Mouse (Mus musculus) forebrain, postnatal 0 days (tissue): ENCODE data around the gene Gm9821. TPM values are rescaled to one million over a fixed set of nuclear protein-coding genes. Genes with fewer than 3 reads are reported as not detected.

Experiments
- ATAC-seq: fragments of 200-750 bp; cut with Nextera tagmentation; 2 replicates; pipeline ENCODE4 v1.8.0; 2017; ENCODE audit warnings: mild to moderate bottlenecking, moderate library complexity
- DNase-seq: peaks from one replicate; pipeline ENCODE4 v3.0.0-alpha.2; 2015
- H3K27ac ChIP-seq: fragments of 300-500 bp; sonication (generic); 2 replicates; pipeline ENCODE4 v1.5.1; 2014; ENCODE audit warnings: low read depth, mild to moderate bottlenecking, antibody characterized with exemption, low read length, moderate library complexity, mixed read lengths
- H3K27me3 ChIP-seq: fragments of 300-500 bp; sonication (generic); 2 replicates; pipeline ENCODE4 v1.6.1; 2014; ENCODE audit warnings: mild to moderate bottlenecking, low read length, mixed read lengths; ENCODE audit not compliant: insufficient read depth
- H3K36me3 ChIP-seq: fragments of 300-500 bp; sonication (generic); 2 replicates; pipeline ENCODE4 v1.6.1; 2014; ENCODE audit warnings: mild to moderate bottlenecking, moderate library complexity; ENCODE audit not compliant: insufficient read depth
- H3K4me1 ChIP-seq: fragments of 300-500 bp; sonication (generic); 2 replicates; pipeline ENCODE4 v1.6.1; 2014; ENCODE audit warnings: antibody characterized with exemption; ENCODE audit not compliant: insufficient read depth
- H3K4me2 ChIP-seq: fragments of 300-500 bp; sonication (generic); 2 replicates; pipeline ENCODE4 v1.6.1; 2014; ENCODE audit warnings: low read depth, mild to moderate bottlenecking, moderate library complexity
- H3K4me3 ChIP-seq: fragments of 300-500 bp; sonication (generic); 2 replicates; pipeline ENCODE4 v1.5.1; 2014; ENCODE audit warnings: low read depth, low read length, mixed read lengths
- H3K9ac ChIP-seq: fragments of 300-500 bp; sonication (generic); 2 replicates; pipeline ENCODE4 v1.6.1; 2014; ENCODE audit warnings: mild to moderate bottlenecking
- H3K9me3 ChIP-seq: fragments of 300-500 bp; sonication (generic); 2 replicates; pipeline ENCODE4 v1.6.1; 2016; ENCODE audit warnings: low read length
- CTCF ChIP-seq: sonication (generic); IDR thresholded peaks from 2 replicates; pipeline ENCODE4 v1.5.1; 2016; ENCODE audit warnings: antibody characterized with exemption, control low read depth, low read depth
- WGBS: fragments of 180-500 bp; shearing (Covaris S2); extraction: QIAGEN DNeasy Blood & Tissue Kit; methylation state at CpG from one replicate; pipeline ENCODE4 v1.1.7; 2014; 5-methylcytosine and 5-hydroxymethylcytosine counted together
- polyA plus RNA-seq: library from polyadenylated mRNA; unstranded; fragments of >200 nt; fragmentation: Nextera tagmentation; extraction: Ambion mirVana; gene quantifications from 2 replicates; pipeline ENCODE4 v1.2.1, GENCODE M21; 2015
- total RNA-seq: library from RNA; depleted of rRNA; stranded (reverse); fragments of >200 nt; gene quantifications from 2 replicates; pipeline ENCODE4 v1.2.3, GENCODE M21; 2014; rRNA removed

The Gm9821 gene
- not detected in 2 replicates for total RNA-seq
- polyA plus RNA-seq: not detected in 2 replicates

- ATAC-seq (no peak), DNase-seq (no peak)
- no peak within 1 kb of the TSS for H3K4me2 ChIP-seq
- TF ChIP-seq CTCF: no peak
- 0 out of 2 replicates have a peak, but pooled peaks cover 4% of the 10 kb centered on the region for H3K36me3 ChIP-seq
- H3K27ac ChIP-seq: no peak within 1 kb of the TSS
- no peak within 1 kb of the TSS for H3K9ac ChIP-seq
- 88% methylated on average over 18 of the region's 18 CpGs for WGBS
- no peak within 1 kb of the TSS for H3K4me3 ChIP-seq
- H3K9me3 ChIP-seq: no peaks in the 10 kb centered on the region
- peaks cover 8% of the 10 kb centered on the region for H3K4me1 ChIP-seq
- H3K27me3 ChIP-seq: no peaks in the 10 kb centered on the region
Observed at GRCm38 (mm10) chr2:91945483-91945882, at the start of gene Gm9821. Gene Gm9821 (plus strand): TSS chr2:91945703.

GRCm38 (mm10) chr2:91897968-91898367 lies 47.5 kb upstream of the Gm9821 start:
- ATAC-seq (no peak), DNase-seq (no peak)
- Histone ChIP-seq H3K4me3 (no peak overlapping the region), H3K4me1 (no peaks in the 10 kb centered on the region), H3K27me3 (no peaks in the 10 kb centered on the region), H3K9ac (no peak overlapping the region), H3K27ac (no peak overlapping the region), H3K9me3 (no peaks in the 10 kb centered on the region), H3K36me3 (peaks cover 19% of the 10 kb centered on the region), H3K4me2 (no peak overlapping the region)
- no peak for TF ChIP-seq CTCF

- TF ChIP-seq CTCF: no peak
- H3K4me1 ChIP-seq: no peaks in the 10 kb centered on the region
- H3K27ac ChIP-seq: no peak overlapping the region
- DNase-seq: no peak
- 90% methylated on average over 3 of the region's 3 CpGs for WGBS
- H3K9me3 ChIP-seq: no peaks in the 10 kb centered on the region
- peaks cover 19% of the 10 kb centered on the region for H3K36me3 ChIP-seq
- H3K4me2 ChIP-seq: no peak overlapping the region
- H3K9ac ChIP-seq: no peak overlapping the region
- ATAC-seq: no peak
- no peaks in the 10 kb centered on the region for H3K27me3 ChIP-seq
- H3K4me3 ChIP-seq: no peak overlapping the region
Observed at GRCm38 (mm10) chr2:91899141-91899540, 46.4 kb upstream of the Gm9821 start.

- Histone ChIP-seq H3K4me1 (no peaks in the 10 kb centered on the region), H3K4me2 (no peak overlapping the region), H3K4me3 (no peak overlapping the region), H3K9ac (no peak overlapping the region), H3K36me3 (peaks cover 19% of the 10 kb centered on the region), H3K27ac (no peak overlapping the region), H3K27me3 (no peaks in the 10 kb centered on the region), H3K9me3 (no peaks in the 10 kb centered on the region)
- no peak for DNase-seq
- no peak for ATAC-seq
- TF ChIP-seq CTCF: no peak
- 94% methylated on average over 8 of the region's 8 CpGs for WGBS
Observed at GRCm38 (mm10) chr2:91900431-91900830, 45.1 kb upstream of the Gm9821 start.

- 69% methylated on average over 5 of the region's 5 CpGs for WGBS
- Histone ChIP-seq H3K4me2 (no peak overlapping the region), H3K9me3 (no peaks in the 10 kb centered on the region), H3K4me3 (no peak overlapping the region), H3K27me3 (no peaks in the 10 kb centered on the region), H3K9ac (no peak overlapping the region), H3K36me3 (peaks cover 19% of the 10 kb centered on the region), H3K27ac (no peak overlapping the region), H3K4me1 (no peaks in the 10 kb centered on the region)
- DNase-seq (no peak), ATAC-seq (no peak)
- TF ChIP-seq CTCF: no peak
Observed at GRCm38 (mm10) chr2:91902336-91902735, 43.2 kb upstream of the Gm9821 start.

GRCm38 (mm10) chr2:91903171-91903925 lies 42.2 kb upstream of the Gm9821 start:
- 92% methylated on average over 3 of the region's 3 CpGs for WGBS
- no peaks in the 10 kb centered on the region for H3K4me1 ChIP-seq
- ATAC-seq (no peak), DNase-seq (no peak)
- H3K9me3 ChIP-seq: no peaks in the 10 kb centered on the region
- peaks cover 19% of the 10 kb centered on the region for H3K36me3 ChIP-seq
- H3K27ac ChIP-seq: no peak overlapping the region
- no peak overlapping the region for H3K9ac ChIP-seq
- H3K27me3 ChIP-seq: no peaks in the 10 kb centered on the region
- H3K4me2 ChIP-seq: no peak overlapping the region
- TF ChIP-seq CTCF: no peak
- H3K4me3 ChIP-seq: no peak overlapping the region

GRCm38 (mm10) chr2:91904618-91905307 lies 40.7 kb upstream of the Gm9821 start:
- ATAC-seq (peak; percentile 85), DNase-seq (peak; percentile 68)
- no peak overlapping the region; the same call in 1 of the 2 replicates for H3K9ac ChIP-seq
- H3K27me3 ChIP-seq: no peaks in the 10 kb centered on the region
- H3K4me1 ChIP-seq: no peaks in the 10 kb centered on the region
- TF ChIP-seq CTCF: no peak
- no peak overlapping the region for H3K4me2 ChIP-seq
- no peak overlapping the region for H3K4me3 ChIP-seq
- peaks cover 24% of the 10 kb centered on the region for H3K36me3 ChIP-seq
- peak overlapping the region; percentile 11 for H3K27ac ChIP-seq
- 28% methylated on average over 5 of the region's 5 CpGs for whole genome bisulfite sequencing
- H3K9me3 ChIP-seq: no peaks in the 10 kb centered on the region
